Mouse (Mus musculus): ENCODE measurements around the gene Zzef1. TPM values are rescaled to one million over a fixed set of nuclear protein-coding genes. Genes with fewer than 3 reads are reported as not detected.
A peak's percentile ranks its signal among the peaks of the same experiment; 100 is the strongest.
"Not testable (repeated sequence)": the region's sequence is repeated elsewhere in the genome, so short reads cannot be mapped to it uniquely, and the experiment has no call there.

The Zzef1 gene
- polyA plus RNA-seq, 1 experiment = 10.7 TPM

DNA sequence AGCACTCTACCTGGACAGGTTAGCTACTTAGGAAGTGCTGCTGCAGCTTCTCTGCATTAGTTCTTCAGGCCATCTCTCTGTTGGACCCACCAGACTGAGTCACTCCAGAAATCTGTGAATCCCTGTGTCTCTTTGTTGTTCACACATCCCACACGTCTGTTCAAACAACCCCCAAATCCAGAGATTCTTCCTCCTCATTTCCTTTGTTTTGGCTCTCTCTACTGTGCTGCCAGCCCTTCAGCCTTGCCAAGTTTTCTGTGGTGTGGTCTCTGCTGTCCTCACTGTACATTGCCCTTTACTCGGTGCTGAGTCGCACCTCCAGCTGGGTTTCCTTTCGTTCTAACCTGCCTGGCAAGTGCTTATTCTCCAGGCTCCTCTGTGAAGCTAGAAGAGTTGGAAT is 31.8 kb upstream of the Zzef1 start:
- Histone ChIP-seq H3ac (ENCODE audit: control insufficient read depth, insufficient read length, low read depth) (no peak overlapping the region), H3K79me3 (ENCODE audit: low read depth) (no peaks in the 10 kb centered on the region), H3K79me2 (ENCODE audit: control insufficient read depth, insufficient read depth) (no peaks in the 10 kb centered on the region), H3K27me3 (ENCODE audit: control insufficient read depth, insufficient read depth, insufficient read length) (no peaks in the 10 kb centered on the region), H3K36me3 (ENCODE audit: control insufficient read depth, insufficient read depth) (peaks cover 74% of the 10 kb centered on the region), H3K4me3 (ENCODE audit: insufficient read depth, poor library complexity, severe bottlenecking) (no peak overlapping the region)
- TF ChIP-seq MAX (IDR thresholded peaks at IDR 0.05) = no peak
- TF ChIP-seq MYOG (IDR thresholded peaks at IDR 0.05; ENCODE audit: control insufficient read depth, extremely low read depth, insufficient read length) = no peak
- no peak for TF ChIP-seq CEBPB (IDR thresholded peaks at IDR 0.05; ENCODE audit: low read depth)
- TF ChIP-seq USF1 (IDR thresholded peaks at IDR 0.05; ENCODE audit: low read depth) = no peak
- no peak for TF ChIP-seq FOSL1 (IDR thresholded peaks at IDR 0.05; ENCODE audit: insufficient read depth, low read length, poor library complexity, severe bottlenecking)
- no peak for TF ChIP-seq MYOD1 (IDR thresholded peaks at IDR 0.05; ENCODE audit: control insufficient read depth, insufficient read length, low read depth)
- TF ChIP-seq CTCF (IDR thresholded peaks at IDR 0.05; ENCODE audit: control insufficient read depth, insufficient read depth, insufficient read length) = no peak

GRCm38 (mm10) chr11:72767716-72768115 is 28.3 kb upstream of the Zzef1 start:
- TF ChIP-seq USF1 (IDR thresholded peaks at IDR 0.05; ENCODE audit: low read depth) (no peak), CEBPB (IDR thresholded peaks at IDR 0.05; ENCODE audit: low read depth) (no peak), MYOG (IDR thresholded peaks at IDR 0.05; ENCODE audit: control insufficient read depth, extremely low read depth, insufficient read length) (no peak), FOSL1 (IDR thresholded peaks at IDR 0.05; ENCODE audit: insufficient read depth, low read length, poor library complexity, severe bottlenecking) (no peak), MYOD1 (IDR thresholded peaks at IDR 0.05; ENCODE audit: control insufficient read depth, insufficient read length, low read depth) (no peak), CTCF (IDR thresholded peaks at IDR 0.05; ENCODE audit: control insufficient read depth, insufficient read depth, insufficient read length) (no peak), MAX (IDR thresholded peaks at IDR 0.05) (no peak)
- peaks cover 52% of the 10 kb centered on the region for H3K36me3 ChIP-seq (ENCODE audit: control insufficient read depth, insufficient read depth)
- no peak overlapping the region for H3K4me3 ChIP-seq (ENCODE audit: insufficient read depth, poor library complexity, severe bottlenecking)
- H3K79me2 ChIP-seq (ENCODE audit: control insufficient read depth, insufficient read depth) = no peaks in the 10 kb centered on the region
- H3K79me3 ChIP-seq (ENCODE audit: low read depth) = no peaks in the 10 kb centered on the region
- no peaks in the 10 kb centered on the region for H3K27me3 ChIP-seq (ENCODE audit: control insufficient read depth, insufficient read depth, insufficient read length)
- H3ac ChIP-seq (ENCODE audit: control insufficient read depth, insufficient read length, low read depth) = no peak overlapping the region

DNA sequence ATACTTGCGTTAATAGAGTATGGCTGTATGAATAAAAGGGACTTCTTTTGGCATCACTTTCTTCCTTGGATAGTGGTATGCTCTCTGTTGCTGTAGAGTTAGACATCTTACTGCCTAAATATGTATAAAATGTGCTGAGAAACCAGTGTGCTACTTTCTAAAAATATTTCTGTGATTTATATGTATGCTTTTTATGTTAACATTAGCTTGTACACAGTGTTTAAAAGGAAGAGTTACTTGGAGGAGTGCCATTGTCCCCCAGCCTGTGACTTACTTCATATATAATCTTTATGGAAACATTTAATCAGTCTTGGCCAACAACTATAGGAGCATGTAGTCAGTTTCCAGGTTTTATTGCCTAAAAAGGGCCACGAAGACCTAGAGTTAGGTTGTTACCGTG is 27.0 kb upstream of the Zzef1 start:
- Histone ChIP-seq H3K36me3 (ENCODE audit: control insufficient read depth, insufficient read depth) (peaks cover 39% of the 10 kb centered on the region), H3K79me3 (ENCODE audit: low read depth) (no peaks in the 10 kb centered on the region), H3ac (ENCODE audit: control insufficient read depth, insufficient read length, low read depth) (no peak overlapping the region), H3K27me3 (ENCODE audit: control insufficient read depth, insufficient read depth, insufficient read length) (no peaks in the 10 kb centered on the region), H3K79me2 (ENCODE audit: control insufficient read depth, insufficient read depth) (no peaks in the 10 kb centered on the region), H3K4me3 (ENCODE audit: insufficient read depth, poor library complexity, severe bottlenecking) (no peak overlapping the region)
- TF ChIP-seq CTCF (IDR thresholded peaks at IDR 0.05; ENCODE audit: control insufficient read depth, insufficient read depth, insufficient read length) (no peak), CEBPB (IDR thresholded peaks at IDR 0.05; ENCODE audit: low read depth) (no peak)

DNA sequence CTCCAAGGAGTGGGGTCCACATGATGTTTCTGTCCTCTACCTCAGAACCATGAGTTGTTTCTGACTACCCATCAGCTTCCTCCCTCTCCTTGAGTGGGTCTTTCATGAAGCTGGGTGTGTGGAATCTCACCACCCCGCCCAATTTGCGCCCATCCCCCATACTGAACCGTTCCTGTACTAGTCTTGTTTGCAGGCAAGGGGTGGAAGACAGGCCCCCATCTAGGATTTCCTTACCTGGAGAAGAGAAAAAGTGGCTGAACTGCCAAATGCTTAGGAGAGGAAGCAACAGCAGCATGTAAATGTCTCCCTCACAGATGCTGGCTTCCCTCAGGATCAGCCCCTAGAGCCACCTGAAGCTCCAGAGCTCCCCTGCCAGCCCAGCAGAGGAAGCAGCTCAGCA is 25.7 kb upstream of the Zzef1 start:
- peaks cover 31% of the 10 kb centered on the region for H3K36me3 ChIP-seq (ENCODE audit: control insufficient read depth, insufficient read depth)
- H3K4me3 ChIP-seq (ENCODE audit: insufficient read depth, poor library complexity, severe bottlenecking) = no peak overlapping the region
- no peak overlapping the region for H3ac ChIP-seq (ENCODE audit: control insufficient read depth, insufficient read length, low read depth)
- H3K79me3 ChIP-seq (ENCODE audit: low read depth) = no peaks in the 10 kb centered on the region
- H3K27me3 ChIP-seq (ENCODE audit: control insufficient read depth, insufficient read depth, insufficient read length) = no peaks in the 10 kb centered on the region
- no peaks in the 10 kb centered on the region for H3K79me2 ChIP-seq (ENCODE audit: control insufficient read depth, insufficient read depth)
- TF ChIP-seq FOSL1 (IDR thresholded peaks at IDR 0.05; ENCODE audit: insufficient read depth, low read length, poor library complexity, severe bottlenecking) = no peak

DNA sequence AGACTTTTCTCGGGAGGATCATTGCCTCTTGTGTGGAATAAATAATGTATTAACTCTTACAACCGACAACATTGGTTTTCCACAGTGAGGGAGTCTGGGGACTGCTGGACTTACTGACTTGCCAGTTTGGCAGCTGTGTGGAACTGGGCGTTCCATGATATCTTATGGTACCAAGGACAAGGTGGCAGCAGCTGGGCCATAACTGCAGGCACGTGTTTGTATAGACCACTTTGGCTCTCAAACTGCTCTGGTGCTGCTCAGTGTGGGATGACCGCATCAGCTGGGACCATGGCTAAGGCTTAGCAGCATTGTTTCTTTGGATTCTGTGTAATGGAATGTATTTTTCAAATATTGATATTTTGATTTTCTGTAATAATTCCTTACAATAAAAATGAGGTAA is 25.2 kb upstream of the Zzef1 start:
- no peaks in the 10 kb centered on the region for H3K79me3 ChIP-seq (ENCODE audit: low read depth)
- no peak overlapping the region for H3K4me3 ChIP-seq (ENCODE audit: insufficient read depth, poor library complexity, severe bottlenecking)
- peaks cover 31% of the 10 kb centered on the region for H3K36me3 ChIP-seq (ENCODE audit: control insufficient read depth, insufficient read depth)
- no peak overlapping the region for H3ac ChIP-seq (ENCODE audit: control insufficient read depth, insufficient read length, low read depth)
- H3K27me3 ChIP-seq (ENCODE audit: control insufficient read depth, insufficient read depth, insufficient read length) = no peaks in the 10 kb centered on the region
- TF ChIP-seq USF1 (IDR thresholded peaks at IDR 0.05; ENCODE audit: low read depth) (no peak), MYOG (IDR thresholded peaks at IDR 0.05; ENCODE audit: control insufficient read depth, extremely low read depth, insufficient read length) (no peak), MYOD1 (IDR thresholded peaks at IDR 0.05; ENCODE audit: control insufficient read depth, insufficient read length, low read depth) (no peak), CEBPB (IDR thresholded peaks at IDR 0.05; ENCODE audit: low read depth) (no peak), FOSL1 (IDR thresholded peaks at IDR 0.05; ENCODE audit: insufficient read depth, low read length, poor library complexity, severe bottlenecking) (no peak), CTCF (IDR thresholded peaks at IDR 0.05; ENCODE audit: control insufficient read depth, insufficient read depth, insufficient read length) (no peak), MAX (IDR thresholded peaks at IDR 0.05) (no peak)
- H3K79me2 ChIP-seq (ENCODE audit: control insufficient read depth, insufficient read depth) = no peaks in the 10 kb centered on the region

- no peak for TF ChIP-seq CTCF (IDR thresholded peaks at IDR 0.05; ENCODE audit: control insufficient read depth, insufficient read depth, insufficient read length)
- TF ChIP-seq USF1 (IDR thresholded peaks at IDR 0.05; ENCODE audit: low read depth) = peak; percentile 42
- Histone ChIP-seq H3K4me3 (ENCODE audit: insufficient read depth, poor library complexity, severe bottlenecking) (no peak overlapping the region), H3ac (ENCODE audit: control insufficient read depth, insufficient read length, low read depth) (no peak overlapping the region), H3K27me3 (ENCODE audit: control insufficient read depth, insufficient read depth, insufficient read length) (no peaks in the 10 kb centered on the region), H3K36me3 (ENCODE audit: control insufficient read depth, insufficient read depth) (peaks cover 31% of the 10 kb centered on the region), H3K79me2 (ENCODE audit: control insufficient read depth, insufficient read depth) (no peaks in the 10 kb centered on the region), H3K79me3 (ENCODE audit: low read depth) (no peaks in the 10 kb centered on the region)
Measured at GRCm38 (mm10) chr11:72771461-72771860, 24.6 kb upstream of the Zzef1 start.

GRCm38 (mm10) chr11:72772611-72773010 is 23.4 kb upstream of the Zzef1 start:
- H3K79me2 ChIP-seq (ENCODE audit: control insufficient read depth, insufficient read depth); H3K79me3 ChIP-seq (ENCODE audit: low read depth); H3K27me3 ChIP-seq (ENCODE audit: control insufficient read depth, insufficient read depth, insufficient read length); H3K4me3 ChIP-seq (ENCODE audit: insufficient read depth, poor library complexity, severe bottlenecking); H3ac ChIP-seq (ENCODE audit: control insufficient read depth, insufficient read length, low read depth): not testable (repeated sequence)
- H3K36me3 ChIP-seq (ENCODE audit: control insufficient read depth, insufficient read depth) = peaks cover 26% of the 10 kb centered on the region

All from C2C12 (cell line).